Mouse (Mus musculus) heart, adult 11 months (tissue): ENCODE measurements around the gene Ndufa3.
"Not testable (repeated sequence)": the region's sequence is repeated elsewhere in the genome, so short reads cannot be mapped to it uniquely, and the experiment has no call there.

ENCODE experiments used
- DNase-seq: peaks from one replicate; pipeline ENCODE4 v3.0.0; 2022

Ndufa3 gene

GRCm38 (mm10) chr7:3617242-3617995 is at the start of gene Ndufa3:
Ndufa3 (plus strand) TSS chr7:3617373.
- DNase-seq: peak; percentile 99

GRCm38 (mm10) chr7:3569725-3570124 is 47.4 kb upstream of the Ndufa3 start:
- no peak for DNase-seq

- not testable (repeated sequence) for DNase-seq
Measured at GRCm38 (mm10) chr7:3570580-3570979, 46.6 kb upstream of the Ndufa3 start.

GRCm38 (mm10) chr7:3571847-3572246 is 45.3 kb upstream of the Ndufa3 start:
- no peak for DNase-seq

GRCm38 (mm10) chr7:3574216-3574615 is 43.0 kb upstream of the Ndufa3 start:
- no peak for DNase-seq

- no peak for DNase-seq
Measured at GRCm38 (mm10) chr7:3576354-3577124, 40.6 kb upstream of the Ndufa3 start.

- DNase-seq: no peak
Measured at GRCm38 (mm10) chr7:3578196-3578595, 39.0 kb upstream of the Ndufa3 start.

- DNase-seq: no peak
Measured at GRCm38 (mm10) chr7:3578952-3579546, 38.1 kb upstream of the Ndufa3 start.

- no peak for DNase-seq
Measured at GRCm38 (mm10) chr7:3580029-3580428, 37.1 kb upstream of the Ndufa3 start.

GRCm38 (mm10) chr7:3585763-3586162 is 31.4 kb upstream of the Ndufa3 start:
- no peak for DNase-seq

- DNase-seq: no peak
Measured at GRCm38 (mm10) chr7:3586255-3586654, 30.9 kb upstream of the Ndufa3 start.

GRCm38 (mm10) chr7:3587292-3587691 is 29.9 kb upstream of the Ndufa3 start:
- DNase-seq: no peak

- no peak for DNase-seq
Measured at GRCm38 (mm10) chr7:3590550-3590949, 26.6 kb upstream of the Ndufa3 start.

- DNase-seq: no peak
Measured at GRCm38 (mm10) chr7:3591534-3591933, 25.6 kb upstream of the Ndufa3 start.

GRCm38 (mm10) chr7:3593855-3594254 is 23.3 kb upstream of the Ndufa3 start:
- no peak for DNase-seq

- DNase-seq: no peak
Measured at GRCm38 (mm10) chr7:3594686-3595085, 22.5 kb upstream of the Ndufa3 start.

- DNase-seq: peak; percentile 89
Measured at GRCm38 (mm10) chr7:3595146-3595545, 22.0 kb upstream of the Ndufa3 start.

- not testable (repeated sequence) for DNase-seq
Measured at GRCm38 (mm10) chr7:3597755-3598154, 19.4 kb upstream of the Ndufa3 start.

GRCm38 (mm10) chr7:3601119-3601518 is 16.1 kb upstream of the Ndufa3 start:
- no peak for DNase-seq

GRCm38 (mm10) chr7:3606798-3607197 is 10.4 kb upstream of the Ndufa3 start:
- no peak for DNase-seq

- DNase-seq: no peak
Measured at GRCm38 (mm10) chr7:3607391-3607790, 9.8 kb upstream of the Ndufa3 start.

GRCm38 (mm10) chr7:3608668-3609067 is 8.5 kb upstream of the Ndufa3 start:
- DNase-seq: no peak

- DNase-seq: peak; percentile 96
Measured at GRCm38 (mm10) chr7:3609082-3609481, 8.1 kb upstream of the Ndufa3 start.

GRCm38 (mm10) chr7:3610437-3610836 is 6.7 kb upstream of the Ndufa3 start:
- no peak for DNase-seq
